Mouse (Mus musculus) adrenal gland, postnatal 4 days (tissue): ENCODE measurements around the gene Ltbp3. TPM values are rescaled to one million over a fixed set of nuclear protein-coding genes. Genes with fewer than 3 reads are reported as not detected.
"Not testable (repeated sequence)": the region's sequence is repeated elsewhere in the genome, so short reads cannot be mapped to it uniquely, and the experiment has no call there.

Source experiments
- DNase-seq, 2 experiments: peaks; one replicate each; pipeline ENCODE4 v3.0.0; 2021 to 2022; ENCODE audit warnings: low spot score in 2 of 2, mixed read lengths in 2 of 2
- total RNA-seq, 2 experiments: library from RNA; stranded (reverse); gene quantifications; 2 replicates each; pipeline ENCODE4 v1.2.3; 2021

Ltbp3 gene
- total RNA-seq, 2 experiments from 2014 or later: 277 to 287 TPM

DNA sequence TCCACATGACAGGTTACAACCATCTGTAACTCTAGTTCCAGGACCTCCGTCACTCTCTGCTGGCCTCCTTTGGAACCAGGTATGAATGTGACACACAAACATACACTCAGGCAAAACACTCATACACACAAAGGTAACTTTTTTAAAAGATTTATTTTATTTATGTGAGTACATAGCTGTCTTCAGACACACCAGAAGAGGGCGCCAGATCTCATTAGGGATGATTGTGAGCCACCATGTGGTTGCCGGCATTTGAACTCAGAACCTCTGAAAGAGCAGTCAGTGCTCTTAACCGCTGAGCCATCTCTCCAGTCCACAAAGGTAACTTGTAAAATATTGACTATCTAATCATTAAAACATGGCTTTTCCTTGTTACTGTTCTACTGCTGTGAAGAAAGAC, 50.6 kb downstream of the Ltbp3 start:
- DNase-seq: no peak

DNA sequence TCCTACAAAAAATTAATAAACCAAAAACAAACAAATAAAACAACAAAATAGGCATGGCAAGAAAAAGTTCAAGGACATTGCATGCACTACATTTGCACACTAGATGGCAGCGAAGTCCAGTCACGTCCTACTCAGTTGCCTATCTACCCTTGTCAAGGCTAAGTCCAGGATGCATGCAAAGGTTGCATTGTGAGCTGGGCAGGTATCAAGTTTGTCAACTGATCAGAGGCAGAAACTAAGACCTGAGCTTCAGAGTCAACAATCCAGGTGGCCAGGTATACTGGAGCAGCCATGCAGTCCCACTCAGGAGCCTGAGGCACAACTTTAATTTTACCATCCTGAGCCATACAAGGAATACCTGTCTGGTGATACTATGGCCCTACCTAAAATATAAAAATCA, 52.4 kb downstream of the Ltbp3 start:
- no peak for DNase-seq

DNA sequence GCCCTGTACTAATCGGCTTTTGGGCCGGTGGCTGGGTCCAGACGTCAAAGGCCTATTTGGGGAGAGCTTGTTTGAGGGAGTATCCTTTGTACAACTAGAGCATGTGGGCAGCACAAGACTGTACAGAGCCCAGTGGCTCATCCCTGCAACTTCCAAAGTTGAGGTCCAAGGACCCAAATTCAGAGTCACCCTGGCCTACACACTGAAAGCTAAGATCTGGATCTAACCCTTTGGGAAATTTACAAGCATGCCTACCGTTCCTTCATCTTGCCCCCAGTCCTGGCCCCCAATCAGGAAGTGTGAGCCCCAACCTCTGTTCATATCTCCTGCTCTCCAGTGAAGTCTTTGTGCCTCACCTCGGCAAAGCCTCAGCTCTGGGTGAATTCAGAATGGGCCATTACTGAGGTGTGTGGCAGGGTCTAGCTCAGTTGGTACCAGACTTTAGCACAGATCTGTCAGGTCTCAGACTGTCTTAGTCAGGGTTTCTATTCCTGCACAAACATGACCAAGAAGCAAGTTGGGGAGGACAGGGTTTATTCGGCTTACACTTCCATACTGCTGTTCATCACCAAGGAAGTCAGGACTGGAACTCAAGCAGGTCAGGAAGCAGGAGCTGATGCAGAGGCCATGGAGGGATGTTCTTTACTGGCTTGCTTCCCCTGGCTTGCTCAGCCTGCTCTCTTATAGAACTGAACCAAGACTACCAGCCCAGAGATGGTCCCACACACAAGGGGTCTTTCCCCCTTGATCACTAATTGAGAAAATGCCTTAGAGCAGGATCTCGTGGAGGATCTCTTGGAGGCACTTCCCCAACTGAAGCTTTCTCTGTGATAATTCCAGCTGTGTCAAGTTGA, 53.4 kb downstream of the Ltbp3 start:
- DNase-seq: not testable (repeated sequence)

DNA sequence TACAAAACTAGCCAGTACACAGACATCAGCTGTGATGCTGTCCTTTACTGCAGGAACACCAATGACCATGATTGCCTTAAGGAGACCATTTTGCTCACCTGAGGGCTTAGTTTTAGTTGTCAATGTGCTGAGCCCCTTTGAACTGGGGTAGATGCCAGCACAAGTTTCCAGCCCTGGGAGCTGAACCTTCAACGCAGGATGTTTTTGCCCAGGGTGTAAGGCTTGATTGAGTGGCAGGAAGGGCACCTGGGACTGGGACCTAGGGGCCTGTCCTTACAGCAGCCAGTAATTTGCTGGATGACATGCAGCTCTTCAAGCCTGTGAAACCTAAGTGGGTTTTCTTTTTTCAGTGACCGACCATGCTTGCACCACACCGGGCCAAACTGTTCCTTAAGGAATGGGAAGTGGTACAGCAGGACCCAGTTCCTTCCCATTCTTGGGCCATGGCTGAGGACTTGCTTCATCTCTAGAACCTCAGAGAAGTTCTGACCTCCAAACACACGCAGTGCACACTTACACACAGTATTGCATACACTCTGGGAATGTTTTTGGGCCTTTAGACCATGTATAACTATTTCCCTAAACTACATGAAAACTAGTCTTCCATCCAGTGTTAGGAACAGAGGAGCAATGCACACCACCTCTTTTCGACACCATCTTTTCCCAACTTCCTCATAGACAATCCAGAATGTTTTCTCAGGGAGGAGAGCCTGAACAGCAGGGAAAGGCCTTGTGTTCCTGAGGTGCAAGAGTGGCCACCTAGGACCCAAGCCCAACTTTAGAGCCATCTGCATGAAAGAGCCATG, 54.3 kb downstream of the Ltbp3 start:
- no peak for DNase-seq

DNA sequence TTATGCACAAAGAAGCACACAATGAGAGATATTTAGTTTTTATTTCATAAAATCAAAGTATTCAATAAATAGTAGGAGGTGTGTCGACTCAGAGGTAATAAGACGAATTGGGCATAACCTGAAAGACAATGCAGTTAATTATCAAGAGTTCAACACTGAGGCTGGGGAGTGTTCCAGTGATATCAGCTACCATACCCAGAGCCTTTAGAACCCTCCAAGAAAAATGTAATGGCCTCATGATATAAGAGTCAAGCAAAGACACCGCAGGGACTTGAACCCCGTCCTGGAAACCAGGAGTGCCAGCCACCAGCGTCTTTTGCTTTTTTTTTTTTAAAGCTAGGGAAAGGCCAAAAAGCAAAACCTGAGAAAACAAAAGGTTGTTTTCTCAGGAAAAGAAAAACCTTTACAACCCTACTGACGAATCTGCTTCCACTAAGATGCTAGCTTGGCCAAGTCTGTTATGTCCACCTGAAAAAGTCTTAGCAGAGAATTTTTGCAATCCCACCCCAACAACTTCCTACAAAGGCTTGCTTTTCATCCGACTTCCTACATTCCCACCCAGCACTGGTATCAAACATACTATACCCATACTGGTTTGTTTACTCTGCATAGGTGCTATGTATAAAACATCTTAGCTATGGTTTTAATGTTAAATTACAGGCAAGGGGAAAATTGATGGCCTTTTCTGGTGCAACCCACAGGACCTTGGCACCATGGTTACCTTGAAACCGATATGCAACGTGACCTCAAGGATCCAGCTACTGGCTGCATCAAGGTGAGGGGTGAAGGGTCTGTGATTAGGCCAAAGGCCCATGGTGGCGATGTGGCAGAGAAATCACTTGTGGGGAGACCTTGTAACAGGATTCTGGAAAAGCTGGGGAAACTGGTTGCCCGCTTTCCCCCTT, 55.2 kb downstream of the Ltbp3 start:
- no peak for DNase-seq

DNA sequence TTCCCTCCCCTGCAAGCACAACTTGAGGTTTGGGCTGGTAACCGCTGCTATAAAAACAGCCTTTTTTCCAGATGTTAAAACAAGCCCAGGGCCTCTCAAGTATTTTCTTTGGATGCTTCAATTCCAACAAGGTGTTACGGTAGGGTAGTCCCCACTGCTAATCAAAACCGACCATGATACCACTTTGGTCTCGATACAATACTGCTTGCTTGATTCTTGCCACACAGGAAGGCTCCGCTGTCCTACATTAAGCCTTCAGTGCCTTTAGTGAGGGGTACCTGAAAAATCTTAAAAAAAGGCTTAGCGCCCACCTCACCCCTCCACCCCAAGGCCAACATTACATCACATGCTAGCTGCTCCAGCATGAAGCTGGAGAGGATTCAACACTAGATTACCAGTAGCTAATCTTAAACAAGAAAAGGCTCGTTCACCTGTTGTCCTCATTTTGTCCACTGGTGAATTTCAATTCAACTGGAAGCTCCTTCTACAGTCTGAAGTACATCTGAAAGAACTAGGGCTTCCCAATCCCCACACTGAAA, 55.9 kb downstream of the Ltbp3 start:
- DNase-seq: no peak

DNA sequence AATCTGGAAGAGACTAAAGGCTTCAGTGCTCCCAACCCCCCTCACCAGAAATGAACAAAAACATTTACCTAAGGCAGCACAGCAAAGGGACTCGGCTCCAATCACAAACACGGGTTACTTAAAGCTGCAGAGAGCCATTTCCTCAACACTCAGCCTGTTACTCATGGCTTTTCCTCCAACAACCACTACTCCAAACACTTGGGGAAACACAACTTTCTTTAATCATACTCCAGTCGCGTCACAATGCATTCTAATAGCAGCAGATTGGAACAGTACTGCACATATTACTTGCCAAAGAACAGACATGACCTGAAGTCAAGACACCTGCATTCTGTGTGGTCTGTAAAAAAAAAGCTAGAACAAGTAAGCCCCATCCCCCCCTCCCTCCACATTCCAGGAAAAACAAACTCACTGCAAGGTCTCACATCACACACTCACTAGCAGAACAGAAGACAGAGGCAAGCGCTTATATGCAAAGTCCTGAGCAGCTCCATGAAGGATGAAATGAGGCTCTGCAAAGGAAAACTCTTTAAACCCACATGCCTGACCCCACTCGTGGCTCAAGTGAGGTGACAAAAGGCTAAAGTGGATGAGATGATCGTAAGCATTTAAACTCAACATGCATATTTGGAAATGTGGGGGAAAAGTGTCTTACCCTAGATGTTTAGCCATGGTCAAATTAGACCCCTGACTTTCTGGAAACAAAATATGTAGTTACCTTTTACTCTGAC, 56.8 kb downstream of the Ltbp3 start:
- DNase-seq: no peak

DNA sequence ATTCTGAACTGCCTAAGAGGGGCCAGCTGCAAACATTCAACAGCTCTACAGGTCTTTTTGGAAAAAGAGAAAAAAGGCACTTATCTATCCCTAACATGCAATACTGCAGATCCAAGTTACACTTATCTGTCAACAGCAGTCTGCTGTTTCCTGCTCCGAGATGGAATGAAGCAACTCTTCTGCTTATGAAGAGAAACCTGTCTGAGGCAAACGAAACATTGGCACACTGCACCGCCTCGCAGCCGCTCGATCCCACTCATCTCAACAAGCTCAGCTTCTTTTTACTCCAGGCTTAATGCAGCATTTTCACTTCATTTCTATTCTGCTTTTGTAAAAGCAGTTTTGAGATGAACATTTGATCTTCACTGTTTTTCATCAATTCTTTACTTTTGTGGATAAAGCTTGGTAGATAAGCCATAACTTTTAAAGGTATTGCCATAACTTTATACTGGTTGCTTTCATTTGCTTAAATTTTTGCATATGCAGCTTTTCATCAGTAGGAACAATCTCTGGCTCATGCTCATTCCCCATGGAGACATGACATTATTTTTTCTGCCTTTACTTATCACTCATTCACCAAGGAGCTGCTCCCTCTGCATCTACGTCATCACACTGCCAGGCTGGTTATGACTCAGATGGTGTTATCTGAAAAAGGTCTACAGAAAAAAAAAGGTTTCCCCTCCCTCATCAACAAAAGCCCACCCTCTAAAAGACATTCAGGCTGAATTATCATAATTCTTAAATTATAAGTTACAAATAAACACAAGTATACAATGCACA, 58.2 kb downstream of the Ltbp3 start:
- no peak for DNase-seq

DNA sequence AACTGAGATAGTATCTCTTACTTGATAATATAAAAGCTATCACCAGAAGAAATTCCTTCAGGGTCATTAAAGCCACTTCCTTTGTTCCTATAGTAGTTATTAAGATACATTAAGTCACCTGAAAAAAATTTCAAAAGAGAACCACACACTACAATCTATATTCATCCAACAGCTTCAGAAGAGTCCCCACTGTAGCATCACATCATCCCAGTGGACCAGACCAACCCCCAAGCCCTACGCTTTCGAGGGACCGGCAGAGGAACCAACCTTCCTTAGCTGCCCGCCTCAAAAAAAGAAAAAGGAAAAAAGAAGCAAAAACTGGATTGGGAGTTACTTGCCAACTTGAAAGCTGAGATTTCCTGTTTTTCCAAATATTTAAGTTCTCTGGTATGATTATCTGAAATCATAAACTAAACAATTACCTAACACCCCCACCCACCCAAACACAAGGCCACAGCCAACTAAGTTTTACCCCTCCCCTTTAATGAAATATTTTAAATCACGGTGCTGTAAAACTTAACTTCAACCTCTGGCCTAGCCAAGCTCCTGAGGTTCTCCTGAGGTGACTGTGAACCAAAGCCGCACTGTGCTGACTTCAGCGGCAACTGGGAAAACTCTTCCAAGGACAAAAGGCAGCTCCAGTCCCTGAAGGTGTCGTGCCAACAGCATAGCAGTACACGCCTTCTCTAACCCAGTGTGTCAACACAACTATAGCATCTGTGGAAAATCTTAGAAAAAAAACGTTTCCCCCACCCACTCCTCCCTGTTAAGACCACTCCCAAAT, 59.1 kb downstream of the Ltbp3 start:
- no peak for DNase-seq

DNA sequence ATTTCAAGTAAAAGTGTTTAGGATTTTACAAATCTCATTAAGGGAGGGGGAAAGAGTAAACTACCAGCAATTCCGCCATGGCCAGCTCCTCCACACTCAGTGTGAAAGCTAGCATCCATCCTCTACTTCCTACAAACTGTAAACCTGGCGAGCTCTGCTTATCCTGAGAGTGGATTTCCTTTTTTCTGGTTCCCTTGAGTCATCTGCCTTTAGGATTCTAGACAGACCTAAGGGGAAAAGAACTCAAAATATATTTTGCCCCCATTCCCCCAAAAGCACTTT, 59.6 kb downstream of the Ltbp3 start:
- no peak for DNase-seq

DNA sequence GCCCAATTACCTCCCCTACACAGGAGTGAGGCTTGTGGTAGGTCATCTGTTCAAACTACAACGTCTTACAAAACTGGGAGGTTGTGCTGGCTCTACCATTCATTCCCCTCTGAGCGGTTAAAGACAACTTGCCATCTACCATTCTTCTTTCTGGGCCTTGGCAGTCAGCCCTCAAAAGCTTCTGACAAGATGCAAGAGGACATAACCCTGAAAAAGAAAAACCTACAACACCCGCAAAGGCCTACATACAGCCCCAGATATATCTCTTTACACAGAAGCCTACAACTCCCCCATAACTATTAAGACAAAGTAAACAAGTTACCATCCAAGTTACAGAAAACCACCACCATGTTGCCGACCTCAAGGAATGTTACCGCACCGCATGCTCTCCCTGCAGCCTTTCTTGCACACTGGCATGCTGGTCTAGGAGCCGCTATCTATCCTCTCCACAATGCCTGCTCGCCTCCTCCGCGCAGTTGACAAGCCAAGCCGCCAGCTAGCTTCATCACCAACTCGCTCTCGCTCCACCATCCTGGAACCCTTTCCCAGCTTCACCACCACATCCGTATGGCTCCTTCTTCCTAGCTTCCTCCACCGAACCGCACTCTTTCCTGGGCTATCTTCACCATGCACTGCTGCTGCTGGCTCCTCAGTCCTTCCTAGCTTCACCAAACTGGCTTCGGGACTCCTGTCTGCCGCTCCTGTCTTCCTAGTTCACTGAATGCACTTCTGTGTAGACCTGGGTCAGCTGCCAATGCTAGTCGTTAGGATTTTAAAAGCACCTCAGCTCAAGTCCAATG, 60.1 kb downstream of the Ltbp3 start:
- no peak for DNase-seq

DNA sequence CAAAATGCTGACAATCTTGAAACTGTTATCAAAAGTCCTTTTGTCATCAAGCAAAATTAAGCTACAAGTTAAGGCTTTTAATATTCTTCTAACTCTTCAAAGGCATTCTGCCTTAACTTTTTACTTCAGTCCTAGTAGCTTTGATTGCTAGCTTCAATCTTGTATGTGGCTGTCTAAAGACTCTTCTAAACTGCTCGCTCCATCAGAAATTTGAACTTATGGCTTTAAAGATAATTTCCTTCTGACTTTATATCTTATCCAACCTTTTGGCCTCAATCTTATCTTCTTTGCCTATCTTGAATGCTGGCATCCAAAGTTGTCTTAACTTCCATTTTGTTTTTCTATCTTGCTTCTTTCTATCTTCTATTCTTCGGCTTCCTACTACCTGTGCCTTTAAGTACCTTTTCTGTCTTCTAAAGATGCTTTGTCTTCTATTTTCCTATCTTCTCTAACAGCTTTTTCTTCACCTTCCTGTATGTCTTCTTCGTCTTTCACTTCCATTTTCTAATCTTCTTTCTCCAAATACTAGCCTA, 60.8 kb downstream of the Ltbp3 start:
- no peak for DNase-seq

DNA sequence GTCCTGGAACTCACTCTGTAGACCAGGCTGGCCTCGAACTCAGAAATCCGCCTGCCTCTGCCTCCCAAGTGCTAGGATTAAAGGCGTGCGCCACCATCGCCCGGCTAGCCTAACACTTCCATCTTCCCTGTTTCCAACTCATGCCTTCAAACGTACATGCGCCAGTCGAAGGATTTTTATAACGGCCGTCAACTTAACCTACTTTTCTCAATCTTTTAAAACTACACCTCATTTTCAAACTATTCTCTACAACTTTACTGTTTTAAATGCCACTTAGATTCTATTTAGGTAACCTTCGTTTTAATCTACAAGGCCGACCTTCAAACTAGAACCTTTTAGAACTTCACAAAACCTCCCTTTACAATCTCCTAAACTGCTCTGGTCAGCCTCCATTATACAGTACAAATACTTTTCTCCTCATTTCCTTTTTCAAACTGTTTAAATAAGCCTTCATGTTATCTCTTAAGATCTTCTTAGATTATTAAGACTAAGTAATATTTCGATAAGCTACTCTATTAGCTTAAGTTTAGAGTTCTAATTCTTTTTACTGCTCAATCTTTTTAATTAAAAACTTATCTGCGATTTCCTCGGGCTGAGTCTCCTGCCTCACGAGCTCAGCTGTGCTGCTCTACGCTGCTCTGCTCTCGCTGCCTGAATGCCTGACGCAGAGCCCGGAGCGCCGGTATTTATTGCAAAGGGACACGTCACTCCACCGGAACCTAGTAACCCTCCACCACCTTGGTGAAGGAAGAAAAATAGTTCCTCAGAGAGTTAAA, 61.5 kb downstream of the Ltbp3 start:
- DNase-seq: peak; percentile 95 to 96

DNA sequence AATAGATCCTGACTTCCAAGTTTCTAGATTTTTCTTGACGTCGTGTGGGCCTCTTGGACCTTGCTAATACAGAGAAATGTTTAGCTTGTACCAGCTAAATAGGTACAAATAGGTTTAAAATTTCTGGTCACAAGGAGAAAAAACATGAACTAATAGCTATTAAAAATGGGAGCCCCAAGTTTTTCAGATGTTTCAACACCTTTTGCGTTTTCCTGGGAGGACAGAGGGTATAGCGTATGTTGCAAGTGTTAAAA, 62.0 kb downstream of the Ltbp3 start:
- DNase-seq: no peak

DNA sequence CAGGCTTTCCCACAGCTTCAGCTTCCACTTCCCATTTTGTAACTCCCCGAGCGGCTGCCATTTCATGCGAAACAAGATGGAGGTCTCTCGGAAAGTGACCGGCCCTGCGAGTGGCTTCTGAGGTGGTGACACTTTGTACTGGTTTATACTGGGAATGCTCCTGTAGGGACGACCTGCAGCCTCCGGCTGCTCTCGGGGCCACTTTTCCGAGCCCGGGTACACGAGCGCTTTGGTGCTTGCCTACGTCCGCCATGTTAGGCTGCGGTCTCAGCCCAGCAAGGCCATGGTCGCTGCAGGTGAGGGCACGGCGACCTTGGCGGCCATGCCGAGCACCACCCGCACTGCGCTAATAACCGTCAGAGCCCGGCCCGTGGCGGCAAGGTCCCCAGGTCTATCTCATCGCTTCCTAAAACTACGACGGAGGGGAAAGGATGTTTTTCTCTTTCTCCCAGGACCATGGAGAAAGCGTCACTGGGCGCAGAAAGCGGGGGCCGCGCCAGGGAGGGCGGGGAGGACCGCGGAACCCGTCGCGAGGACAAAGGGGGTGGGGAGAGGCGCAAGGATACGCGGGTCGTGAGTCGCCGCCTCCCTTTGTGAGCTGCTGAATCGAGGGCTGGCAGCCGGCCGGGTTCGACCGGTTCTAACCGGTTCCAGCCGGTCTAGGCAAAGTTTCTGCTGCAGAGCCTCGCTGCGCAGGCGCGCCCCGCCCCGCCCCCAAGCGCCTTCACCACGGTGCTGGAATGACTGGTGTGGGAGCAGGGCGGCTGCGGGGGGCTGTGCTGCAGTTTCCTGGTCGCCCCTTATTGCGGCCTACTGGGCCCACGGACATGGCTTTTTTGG, 62.6 kb downstream of the Ltbp3 start:
- peak; percentile 98 to 100 for DNase-seq

DNA sequence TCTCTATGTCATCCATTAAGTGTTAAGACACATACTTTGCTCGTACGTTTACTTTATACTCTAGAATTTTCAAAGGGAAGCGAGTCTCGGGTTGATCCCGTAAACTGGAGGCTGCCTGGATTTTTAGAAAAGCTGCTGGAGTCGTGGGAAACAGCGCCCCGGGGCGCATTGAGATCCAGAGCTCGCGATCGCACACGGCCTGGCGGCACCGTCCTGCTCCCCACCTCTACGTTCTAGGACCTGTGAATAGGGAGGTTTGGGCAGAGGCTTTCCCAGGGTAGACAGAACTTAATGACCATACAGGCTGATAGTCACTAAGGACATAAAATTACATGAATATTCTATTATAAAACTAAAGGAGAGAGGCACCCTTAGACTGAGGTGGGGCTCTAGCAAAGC, 63.2 kb downstream of the Ltbp3 start:
- DNase-seq: no peak
